Mouse (Mus musculus): Measurements from ENCODE around the gene Kdelc1. TPM values are rescaled to one million over a fixed set of nuclear protein-coding genes. Genes with fewer than 3 reads are reported as not detected.

Gene Kdelc1
- total RNA-seq (2021) = 10 to 100 TPM; 10.1 to 10.8 TPM

GRCm38 (mm10) chr1:44118239-44119054 lies at the start of gene Kdelc1, which contains the start of gene Bivm:
Kdelc1 (minus strand) TSS chr1:44118808.
Bivm (plus strand) TSS chr1:44118957.
- DNase-seq = peak; percentile 86 to 88

- no peak for DNase-seq
These were observed 49.3 kb upstream of the Kdelc1 start for GRCm38 (mm10) chr1:44167859-44168383.

DNA sequence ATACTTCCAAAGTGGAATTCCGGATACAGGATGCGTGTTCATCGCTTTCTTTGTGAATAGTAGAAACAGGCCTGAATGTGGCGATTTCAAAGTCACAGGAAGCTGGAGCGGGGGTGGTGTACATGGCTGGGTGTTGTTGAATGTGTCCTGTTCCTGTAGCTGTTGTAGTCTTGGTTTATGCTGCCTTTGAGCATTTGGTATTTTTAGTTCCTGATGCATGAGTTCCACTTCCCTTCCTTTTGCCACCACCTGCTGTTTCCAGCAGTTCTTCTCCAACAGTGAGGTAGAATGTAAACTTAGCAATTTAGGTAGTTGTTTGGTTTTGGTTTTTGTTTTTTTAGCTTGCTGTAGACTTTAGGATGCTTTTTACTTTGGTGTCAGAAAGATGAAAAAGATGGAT lies 43.8 kb upstream of the Kdelc1 start:
- DNase-seq = no peak

GRCm38 (mm10) chr1:44161818-44162217 lies 43.2 kb upstream of the Kdelc1 start:
- DNase-seq = no peak

DNA sequence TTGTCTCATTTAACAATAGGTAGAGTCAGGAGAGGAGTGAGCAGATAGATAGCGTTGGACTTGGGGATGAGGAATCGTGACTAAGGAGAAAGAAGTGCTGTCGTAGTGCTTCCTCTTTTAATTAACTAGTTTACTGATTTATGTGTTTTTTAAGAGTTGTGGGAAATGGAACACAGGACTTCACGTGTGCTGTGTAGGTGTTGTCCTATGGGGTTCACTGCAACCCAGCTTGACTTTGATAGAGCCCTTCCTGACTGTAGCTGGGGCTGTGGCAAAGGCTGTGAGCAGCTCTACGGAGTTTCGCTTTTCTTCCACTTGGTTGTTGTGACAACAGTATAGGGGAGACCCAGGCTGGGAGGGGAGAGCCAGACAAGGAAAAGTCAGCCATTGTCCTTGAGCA lies 39.7 kb upstream of the Kdelc1 start:
- DNase-seq = no peak

DNA sequence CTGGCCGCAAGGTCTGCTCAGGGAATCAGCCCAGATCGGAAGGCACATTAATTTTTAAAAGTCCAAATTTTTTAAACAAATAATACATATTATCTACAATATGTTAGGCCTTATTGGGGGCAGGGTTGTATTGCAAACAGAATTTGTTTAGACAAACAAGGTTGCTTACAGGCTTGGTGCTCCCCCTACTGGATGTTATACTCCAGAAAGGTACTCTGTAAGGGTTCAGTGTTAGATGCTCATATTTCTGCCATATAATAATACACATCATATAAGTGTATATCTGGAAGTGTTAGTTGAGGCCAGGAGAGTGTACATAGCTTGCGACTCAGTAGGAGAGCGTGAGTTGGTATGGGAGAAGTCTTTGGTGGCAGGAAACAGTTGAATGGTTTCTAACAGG lies 36.7 kb upstream of the Kdelc1 start:
- DNase-seq = no peak

DNA sequence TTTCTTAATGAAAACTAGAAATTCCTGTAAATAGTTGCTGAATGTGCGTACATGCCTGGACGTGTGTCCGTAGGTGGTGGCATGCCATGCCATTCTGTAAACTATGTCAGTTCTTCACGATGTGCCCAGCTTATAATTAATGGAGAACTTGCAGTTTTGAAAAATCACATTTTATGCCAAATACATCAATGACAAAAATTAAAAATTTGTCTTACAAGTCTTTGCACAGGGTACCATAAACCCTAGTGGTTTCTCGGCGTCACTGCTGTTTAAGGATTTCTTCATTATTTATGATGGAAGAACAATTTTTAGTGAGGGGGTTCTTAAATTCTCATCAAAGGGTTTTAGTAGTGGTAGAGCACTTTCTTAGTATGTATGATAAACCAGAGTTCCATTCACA lies 30.1 kb upstream of the Kdelc1 start:
- DNase-seq = no peak

DNA sequence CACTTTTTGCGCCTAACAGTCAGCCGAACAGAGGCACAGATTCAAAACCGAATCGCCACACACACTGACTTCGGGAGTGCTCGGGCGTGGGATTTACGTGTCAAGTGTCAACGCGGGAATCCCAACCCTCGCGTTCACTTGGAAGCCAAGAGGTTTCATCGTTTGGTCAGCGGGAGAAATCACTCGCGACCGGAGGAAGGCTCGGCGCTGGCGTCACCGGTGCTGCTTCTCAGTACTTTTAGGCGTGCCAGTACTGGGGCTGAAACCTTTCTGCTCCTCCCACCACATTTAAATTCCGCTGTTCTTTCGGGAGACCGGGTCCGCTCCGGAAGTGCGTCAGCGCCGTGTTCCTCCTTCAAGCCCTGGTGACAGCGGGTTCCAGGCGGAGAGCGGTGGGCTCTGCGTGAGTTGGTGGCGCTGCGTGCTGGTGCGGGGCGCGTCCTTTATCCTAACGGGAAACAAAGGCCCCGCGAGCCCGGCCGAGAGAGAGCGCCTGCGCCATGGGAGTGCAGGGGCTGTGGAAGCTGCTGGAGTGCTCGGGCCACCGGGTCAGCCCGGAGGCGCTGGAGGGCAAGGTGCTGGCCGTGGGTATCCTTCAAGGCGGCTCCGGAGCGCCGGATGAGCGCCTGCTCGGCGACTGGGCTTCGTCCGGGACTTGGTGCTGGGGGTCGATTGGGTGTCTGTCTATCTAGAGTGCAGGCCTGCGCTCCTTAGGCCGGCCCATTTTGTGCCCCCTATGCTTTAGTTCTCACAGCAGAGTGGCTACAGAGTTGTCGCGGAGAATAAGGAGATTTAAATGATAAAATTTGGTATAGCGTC lies 29.2 kb upstream of the Kdelc1 start, which contains the start of gene Ercc5:
Ercc5 (plus strand) TSS at position 182 of the 819 bp plus-strand sequence.
- peak; percentile 87 to 89 for DNase-seq

DNA sequence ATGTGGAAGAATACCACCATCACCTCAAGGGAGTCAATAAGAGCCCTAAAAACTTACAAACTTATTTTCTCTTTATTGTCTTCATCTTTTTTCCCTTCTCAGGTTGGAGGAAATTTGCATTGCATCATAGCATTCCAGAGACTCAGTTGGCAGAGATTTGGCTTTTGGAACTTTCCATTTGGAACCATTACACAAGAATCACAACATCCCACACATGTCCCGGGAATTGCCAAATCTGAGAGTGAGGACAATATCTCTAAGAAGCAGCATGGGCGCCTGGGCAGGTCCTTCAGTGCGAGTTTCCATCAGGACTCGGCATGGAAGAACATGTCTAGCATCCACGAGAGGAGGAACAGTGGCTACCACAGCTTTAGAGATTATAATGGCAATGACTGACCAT lies 24.1 kb upstream of the Kdelc1 start:
- DNase-seq = no peak

- DNase-seq = no peak
These were observed 21.6 kb upstream of the Kdelc1 start for GRCm38 (mm10) chr1:44140232-44140631.

- DNase-seq = no peak
These were observed 11.4 kb upstream of the Kdelc1 start for GRCm38 (mm10) chr1:44129929-44130581.

DNA sequence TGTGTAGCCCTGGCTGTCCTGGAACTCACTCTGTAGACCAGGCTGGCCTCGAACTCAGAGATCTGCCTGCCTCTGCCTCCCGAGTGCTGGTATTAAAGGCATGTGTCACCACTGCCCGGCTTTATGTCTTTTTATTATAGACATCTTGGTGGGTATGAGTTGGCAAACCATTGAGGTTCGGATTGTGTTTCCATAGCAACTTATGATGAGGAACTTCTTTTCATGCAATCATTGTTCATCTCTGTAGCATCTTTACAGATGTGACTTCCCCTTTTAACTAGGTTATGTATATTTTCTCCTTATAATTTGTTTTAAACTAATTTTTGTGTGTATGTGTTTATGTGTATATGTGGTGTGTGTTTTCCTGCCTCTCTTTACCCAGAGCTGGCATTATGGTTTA lies 7.0 kb upstream of the Kdelc1 start:
- DNase-seq = no peak

GRCm38 (mm10) chr1:44122256-44122655 lies 3.6 kb upstream of the Kdelc1 start:
- DNase-seq = no peak

GRCm38 (mm10) chr1:44120074-44120406 lies 1.4 kb upstream of the Kdelc1 start:
- no peak for DNase-seq

GRCm38 (mm10) chr1:44119201-44120073 lies 829 bp upstream of the Kdelc1 start:
- peak; percentile 80 to 81 for DNase-seq

GRCm38 (mm10) chr1:44117571-44117970 lies 1.0 kb downstream of the Kdelc1 start:
- no peak for DNase-seq

DNA sequence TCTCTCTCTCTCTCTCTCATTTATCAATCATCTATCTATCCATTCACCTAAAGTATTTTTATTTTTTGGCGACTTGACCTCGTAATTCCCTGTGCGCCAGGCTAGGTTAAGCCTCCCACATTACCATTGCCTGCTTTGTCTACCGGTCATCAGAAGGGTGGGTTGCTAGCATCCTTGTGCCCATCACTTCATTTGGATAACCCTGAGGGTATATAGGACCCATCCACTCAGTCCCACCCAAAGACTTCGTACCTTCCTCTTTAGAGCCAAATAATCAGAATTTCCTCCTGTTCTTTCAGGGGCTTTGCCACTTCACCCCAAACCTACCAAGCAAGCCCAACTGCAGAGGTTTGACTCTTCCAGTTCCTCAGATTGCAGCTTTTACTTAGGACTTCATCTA lies 15.7 kb downstream of the Kdelc1 start:
- no peak for DNase-seq

DNA sequence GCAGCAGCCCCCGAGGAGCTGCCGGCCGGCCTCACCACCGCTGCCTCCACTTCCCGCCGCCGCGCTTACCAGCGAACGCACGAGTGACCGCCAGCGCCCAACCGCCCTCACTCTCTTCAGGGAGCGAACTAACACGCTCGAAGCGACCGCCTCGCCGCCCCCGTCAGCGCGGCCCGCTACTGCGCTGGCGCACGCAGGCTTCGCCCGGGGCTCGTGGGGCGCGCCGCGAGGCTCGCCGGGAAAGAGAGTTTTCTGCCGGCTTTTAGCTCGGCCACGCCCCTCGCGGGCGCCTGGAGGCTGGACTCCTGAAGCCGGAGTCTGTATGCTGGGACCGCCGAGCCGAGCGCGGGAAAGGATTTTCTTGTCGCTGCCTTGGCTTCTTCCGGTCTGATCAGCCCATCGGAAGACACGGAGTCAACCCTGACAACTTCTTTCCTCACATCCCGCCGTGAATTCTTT lies 16.3 kb downstream of the Kdelc1 start, which contains the start of gene Tex30:
Tex30 (minus strand) TSS at position 183 of the 459 bp plus-strand sequence.
- peak; percentile 94 for DNase-seq

DNA sequence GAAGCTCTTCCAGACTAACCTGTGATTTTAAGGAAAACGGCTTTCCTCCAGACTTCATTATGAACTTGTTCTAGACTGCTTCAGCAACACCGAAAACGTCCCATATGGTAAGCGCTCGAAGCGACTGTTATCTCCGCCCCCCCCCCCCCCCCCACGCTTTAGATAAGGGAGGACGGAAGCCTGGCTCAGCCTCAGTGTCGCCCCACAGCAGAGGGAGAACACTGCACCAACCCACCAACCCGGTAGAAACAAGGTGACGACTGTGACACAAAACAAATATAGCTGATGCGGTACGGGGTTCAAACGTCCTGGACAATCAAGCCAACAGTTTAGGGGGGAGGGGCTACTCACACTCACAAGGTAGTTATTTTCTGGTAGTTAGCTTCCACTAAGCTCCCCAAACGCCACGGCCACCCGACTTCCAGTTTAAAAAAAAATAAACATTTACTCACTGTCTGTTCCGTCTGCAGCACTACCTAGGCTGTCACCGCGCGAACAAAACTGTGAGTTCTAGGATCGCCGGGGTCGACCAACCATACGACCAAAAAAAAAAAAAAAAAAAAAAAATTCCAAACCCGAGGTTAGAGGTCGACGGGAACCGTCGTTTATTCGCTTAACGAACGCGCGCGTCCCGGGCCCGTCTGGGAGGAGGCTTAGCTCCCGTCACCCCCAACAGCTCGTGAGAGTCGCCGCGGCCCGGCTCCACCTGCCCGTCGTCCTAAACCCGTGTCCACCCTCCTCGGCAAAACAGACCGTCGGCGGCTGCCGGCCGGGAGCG lies 17.0 kb downstream of the Kdelc1 start:
- DNase-seq = peak; percentile 15 to 16

- DNase-seq = peak; percentile 40 to 43
These were observed 54.0 kb downstream of the Kdelc1 start for GRCm38 (mm10) chr1:44064625-44065024.

DNA sequence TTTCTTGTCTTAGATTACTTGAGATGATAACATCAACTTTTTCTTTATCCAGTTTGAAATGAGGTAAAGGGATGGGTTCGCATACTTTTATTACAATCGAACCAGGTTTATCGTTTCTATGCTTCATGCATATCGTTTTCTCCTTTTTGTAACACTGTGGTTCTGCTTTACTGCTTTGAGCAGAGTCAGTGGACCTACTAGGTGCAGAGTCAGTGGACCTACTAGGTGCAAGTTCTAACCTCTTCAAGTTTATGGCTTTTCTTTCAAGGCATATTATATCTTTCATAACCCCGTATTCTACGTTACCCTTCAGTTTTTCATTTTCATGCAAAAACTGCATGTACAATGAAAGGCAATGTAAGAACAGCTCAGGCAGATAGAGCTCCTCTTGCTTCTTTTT lies 55.2 kb downstream of the Kdelc1 start:
- DNase-seq = no peak

All from layer of hippocampus, postnatal 36 days (tissue).